Mouse (Mus musculus) neural tube, embryonic 13.5 days (tissue): ENCODE results near the gene Trpm6. TPM values are rescaled to one million over a fixed set of nuclear protein-coding genes. Genes with fewer than 3 reads are reported as not detected.

Source experiments
- ATAC-seq: fragments of 200-750 bp; cut with Nextera tagmentation; 2 replicates; pipeline ENCODE4 v1.8.0; 2017; ENCODE audit warnings: low read depth, mild to moderate bottlenecking, moderate TSS enrichment, moderate library complexity
- H3K27ac ChIP-seq: fragments of 300-500 bp; sonication (generic); replicated peaks from 2 replicates; pipeline ENCODE4 v1.5.1; 2015; ENCODE audit warnings: moderate library complexity, mild to moderate bottlenecking, inconsistent platforms
- H3K27me3 ChIP-seq: fragments of 300-500 bp; sonication (generic); 2 replicates; pipeline ENCODE4 v1.6.1; 2015; ENCODE audit warnings: mild to moderate bottlenecking, inconsistent platforms
- H3K36me3 ChIP-seq: fragments of 300-500 bp; sonication (generic); 2 replicates; pipeline ENCODE4 v1.6.1; 2015; ENCODE audit warnings: mild to moderate bottlenecking, inconsistent platforms
- H3K4me1 ChIP-seq: fragments of 300-500 bp; sonication (generic); replicated peaks from 2 replicates; pipeline ENCODE4 v1.6.1; 2015; ENCODE audit warnings: inconsistent platforms
- H3K4me2 ChIP-seq: fragments of 300-500 bp; sonication (generic); 2 replicates; pipeline ENCODE4 v1.6.1; 2015; ENCODE audit warnings: inconsistent platforms, mild to moderate bottlenecking, moderate library complexity
- H3K4me3 ChIP-seq: fragments of 300-500 bp; sonication (generic); 2 replicates; pipeline ENCODE4 v1.5.1; 2015; ENCODE audit warnings: mild to moderate bottlenecking, inconsistent platforms
- H3K9ac ChIP-seq: fragments of 300-500 bp; sonication (generic); 2 replicates; pipeline ENCODE4 v1.6.1; 2015; ENCODE audit warnings: moderate library complexity, mild to moderate bottlenecking, inconsistent platforms
- H3K9me3 ChIP-seq: fragments of 300-500 bp; sonication (generic); 2 replicates; pipeline ENCODE4 v1.6.1; 2016; ENCODE audit warnings: inconsistent platforms
- WGBS: fragments of 180-500 bp; shearing (Covaris S2); methylation state at CpG from one replicate; pipeline ENCODE4 v1.1.7; 2015; 5-methylcytosine and 5-hydroxymethylcytosine counted together
- polyA plus RNA-seq: library from polyadenylated mRNA; unstranded; fragments of >200 nt; fragmentation: Nextera tagmentation; extraction: Ambion mirVana; gene quantifications from 2 replicates; pipeline ENCODE4 v1.2.1, GENCODE M21; 2015

Trpm6 gene
- polyA plus RNA-seq, 1 experiment from 2014 or later: 0.35 TPM

GRCm38 (mm10) chr19:18902041-18902693 lies 152.4 kb downstream of the Trpm6 start:
- 16% methylated on average over 15 of the region's 15 CpGs for WGBS
- H3K4me3 ChIP-seq: 0 out of 2 replicates have a peak overlapping the region, but pooled peaks have one; percentile 6
- H3K4me1 ChIP-seq: peaks cover 20% of the 10 kb centered on the region
- H3K27ac ChIP-seq: peak overlapping the region; percentile 23
- no peaks in the 10 kb centered on the region for H3K9me3 ChIP-seq
- no peaks in the 10 kb centered on the region for H3K27me3 ChIP-seq
- H3K9ac ChIP-seq: no peak overlapping the region
- peak; percentile 81 for ATAC-seq
- peak overlapping the region; percentile 45 for H3K4me2 ChIP-seq
- H3K36me3 ChIP-seq: no peaks in the 10 kb centered on the region

- Histone ChIP-seq H3K4me2 (peak overlapping the region; percentile 45), H3K4me3 (0 out of 2 replicates have a peak overlapping the region, but pooled peaks have one; percentile 6), H3K9me3 (no peaks in the 10 kb centered on the region), H3K4me1 (peaks cover 20% of the 10 kb centered on the region), H3K9ac (no peak overlapping the region), H3K27ac (peak overlapping the region; percentile 23; the same call in 1 of the 2 replicates), H3K27me3 (no peaks in the 10 kb centered on the region), H3K36me3 (no peaks in the 10 kb centered on the region)
- ATAC-seq: no peak
- WGBS: 11% methylated on average over 6 of the region's 6 CpGs
These were observed 152.9 kb downstream of the Trpm6 start for GRCm38 (mm10) chr19:18902694-18903067.

GRCm38 (mm10) chr19:18905511-18905910 lies 155.7 kb downstream of the Trpm6 start:
- Histone ChIP-seq H3K27me3 (no peaks in the 10 kb centered on the region), H3K4me1 (peaks cover 17% of the 10 kb centered on the region), H3K27ac (no peak overlapping the region), H3K9me3 (no peaks in the 10 kb centered on the region), H3K36me3 (no peaks in the 10 kb centered on the region), H3K9ac (no peak overlapping the region), H3K4me2 (no peak overlapping the region), H3K4me3 (no peak overlapping the region)
- ATAC-seq: no peak
- 66% methylated on average over 3 of the region's 3 CpGs for WGBS

- Histone ChIP-seq H3K36me3 (no peaks in the 10 kb centered on the region), H3K9ac (no peak overlapping the region), H3K27me3 (no peaks in the 10 kb centered on the region), H3K27ac (no peak overlapping the region), H3K4me1 (no peaks in the 10 kb centered on the region), H3K4me2 (no peak overlapping the region), H3K4me3 (no peak overlapping the region), H3K9me3 (no peaks in the 10 kb centered on the region)
- 53% methylated on average over 3 of the region's 3 CpGs for WGBS
- ATAC-seq: peak; percentile 65
These were observed 159.9 kb downstream of the Trpm6 start for GRCm38 (mm10) chr19:18909641-18910040.

GRCm38 (mm10) chr19:18911755-18912340 lies 162.1 kb downstream of the Trpm6 start:
- no peak for ATAC-seq
- Histone ChIP-seq H3K36me3 (no peaks in the 10 kb centered on the region), H3K27me3 (no peaks in the 10 kb centered on the region), H3K4me2 (no peak overlapping the region), H3K27ac (no peak overlapping the region), H3K4me3 (no peak overlapping the region), H3K9me3 (no peaks in the 10 kb centered on the region), H3K9ac (no peak overlapping the region), H3K4me1 (no peaks in the 10 kb centered on the region)

GRCm38 (mm10) chr19:18941391-18941790 lies 191.6 kb downstream of the Trpm6 start:
- ATAC-seq: no peak
- no peaks in the 10 kb centered on the region for H3K9me3 ChIP-seq
- H3K36me3 ChIP-seq: no peaks in the 10 kb centered on the region
- no peaks in the 10 kb centered on the region for H3K27me3 ChIP-seq
- no peak overlapping the region for H3K27ac ChIP-seq
- H3K4me3 ChIP-seq: no peak overlapping the region
- no peak overlapping the region for H3K4me2 ChIP-seq
- WGBS: 61% methylated on average over 6 of the region's 6 CpGs
- H3K9ac ChIP-seq: no peak overlapping the region
- H3K4me1 ChIP-seq: no peaks in the 10 kb centered on the region

Other genes starting within 250 kb of the Trpm6 start
- 52.3 and 58.8 TPM in 2 replicates for gene Ostf1, start 118.2 kb upstream of the Trpm6 start, polyA plus RNA-seq
- 9.9 and 12.0 TPM in 2 replicates for gene Nmrk1, start 118.0 kb upstream of the Trpm6 start, polyA plus RNA-seq
- gene Carnmt1, start 79.2 kb upstream of the Trpm6 start, polyA plus RNA-seq: 13.5 and 13.9 TPM in 2 replicates
- gene D030056L22Rik, start 36.8 kb upstream of the Trpm6 start, polyA plus RNA-seq: 61.3 and 61.9 TPM in 2 replicates